Mouse (Mus musculus): ENCODE results near the gene Vmn2r87. TPM values are rescaled to one million over a fixed set of nuclear protein-coding genes. Genes with fewer than 3 reads are reported as not detected.
"Not testable (repeated sequence)": the region's sequence is repeated elsewhere in the genome, so short reads cannot be mapped to it uniquely, and the experiment has no call there.

The Vmn2r87 gene
- total RNA-seq (2018; cell fraction: chromatin; rRNA removed), result not detected
- not detected for total RNA-seq (2018; cell fraction: cytosol; rRNA removed)
- total RNA-seq (2018; cell fraction: nucleus; rRNA removed), result not detected
- not detected in 3 replicates for polyA plus RNA-seq (2018)

DNA sequence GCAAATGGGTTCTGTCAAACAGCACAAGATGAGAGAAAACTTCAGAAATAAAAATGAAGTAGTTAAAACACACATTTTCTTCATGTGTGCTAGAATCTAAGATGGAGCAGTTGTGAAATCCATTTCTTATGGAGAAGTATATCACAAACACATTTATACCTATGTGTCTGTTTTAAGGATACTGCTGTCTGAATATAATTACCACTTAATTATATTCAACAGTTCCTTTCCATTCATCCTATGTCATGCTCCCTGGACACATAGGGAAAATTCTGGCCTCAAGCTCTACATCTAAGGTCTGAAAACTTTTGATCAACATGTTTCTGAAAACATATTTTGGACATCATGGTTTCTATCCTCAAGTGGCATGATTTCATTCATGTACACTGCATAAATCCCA, at the start of gene Vmn2r87:
Gene Vmn2r87, minus strand, starts transcription at position 101 of the 400 bp plus-strand sequence.
- H3K27ac ChIP-seq, result no peak within 1 kb of the TSS
- H3K79me2 ChIP-seq (ENCODE audit: inconsistent target), result no peaks in the 10 kb centered on the region
- no peak within 1 kb of the TSS for H3K4me3 ChIP-seq (ENCODE audit: inconsistent target)
- no peaks in the 10 kb centered on the region for H3K36me3 ChIP-seq (ENCODE audit: inconsistent target)

DNA sequence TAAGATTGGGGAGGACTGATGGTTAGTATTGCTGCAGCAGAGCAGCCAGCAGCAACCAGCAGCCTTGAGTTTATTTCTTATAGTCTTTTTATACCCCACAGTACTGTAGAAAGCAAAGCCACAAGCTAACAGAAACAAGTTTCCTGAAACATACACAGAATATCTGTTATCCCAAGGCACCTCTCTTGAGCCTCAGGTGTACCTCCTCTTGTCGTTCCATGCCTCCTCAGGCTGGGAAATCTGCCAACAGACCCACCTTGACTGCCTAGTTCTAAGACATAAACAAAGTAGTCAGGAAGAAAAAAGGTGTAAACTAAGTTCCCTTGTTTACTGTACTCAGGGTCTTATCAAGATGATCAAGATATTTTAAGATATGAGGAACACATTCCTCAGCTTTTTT, 47.1 kb upstream of the Vmn2r87 start:
- not testable (repeated sequence) for H3K27ac ChIP-seq; H3K4me3 ChIP-seq (ENCODE audit: inconsistent target); H3K36me3 ChIP-seq (ENCODE audit: inconsistent target); H3K79me2 ChIP-seq (ENCODE audit: inconsistent target)
- whole genome bisulfite sequencing (ENCODE audit: missing documents), result 78% methylated on average over 1 of the region's 1 CpGs

DNA sequence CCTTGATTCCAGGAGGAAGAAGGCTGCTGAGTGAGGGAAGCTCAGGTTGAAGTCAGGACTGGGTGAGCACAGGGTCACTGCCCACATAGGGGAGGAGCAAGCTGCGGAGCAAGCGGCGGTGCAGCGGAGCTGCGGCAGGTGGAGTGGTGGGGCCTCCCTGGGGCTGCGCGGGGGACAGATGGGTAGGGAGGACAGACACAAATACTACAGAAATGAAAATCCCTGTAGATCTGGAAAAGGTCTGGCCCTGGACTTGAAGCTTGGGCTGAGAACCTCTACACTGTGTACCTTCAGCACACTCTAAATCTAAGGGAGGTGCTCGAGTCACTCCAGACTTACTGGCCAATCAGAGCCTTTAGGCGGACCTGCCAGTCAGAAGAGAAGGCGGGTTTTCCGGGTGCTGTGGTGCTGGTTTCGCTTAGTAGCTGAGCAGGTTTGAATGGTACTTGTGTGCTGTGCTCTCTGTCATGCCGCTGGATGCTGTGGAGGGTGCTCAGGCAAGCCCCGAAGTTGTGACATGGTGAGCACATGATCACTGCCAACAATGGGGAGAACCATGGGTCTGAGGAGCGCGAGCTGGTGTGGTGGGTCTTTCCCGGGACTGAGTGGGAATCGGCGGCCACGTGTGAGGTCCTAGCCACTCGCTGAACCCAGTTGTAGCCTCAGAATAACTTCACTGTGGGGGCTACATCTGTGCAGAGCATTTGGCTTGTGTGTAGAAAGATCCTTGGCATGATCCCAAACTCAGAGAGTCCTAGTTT, 44.9 kb upstream of the Vmn2r87 start:
- H3K4me3 ChIP-seq (ENCODE audit: inconsistent target), result peak overlapping the region; percentile 70
- WGBS (ENCODE audit: missing documents), result under 1% methylated on average over 20 of the region's 21 CpGs
- H3K27ac ChIP-seq, result peak overlapping the region; percentile 33; the same call in 1 of the 2 replicates
- not testable (repeated sequence) for H3K36me3 ChIP-seq (ENCODE audit: inconsistent target); H3K79me2 ChIP-seq (ENCODE audit: inconsistent target)

DNA sequence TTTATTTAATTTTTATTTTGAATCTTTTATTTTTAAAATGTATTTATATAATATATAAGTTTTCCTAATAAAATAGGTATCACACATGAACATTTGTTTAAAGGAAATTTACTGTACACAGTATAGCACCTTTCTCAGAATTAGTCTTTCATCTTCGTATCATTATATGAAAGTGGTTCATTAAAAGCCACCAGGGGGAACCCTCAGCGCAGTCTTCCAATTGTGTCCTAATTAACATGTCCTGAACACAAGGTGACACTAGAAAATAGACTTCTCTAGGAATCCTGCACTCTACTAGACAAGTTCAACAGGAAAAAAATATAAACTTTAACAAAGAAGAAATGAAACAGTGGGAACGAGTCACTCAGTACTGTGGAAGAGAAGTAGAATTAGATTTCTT, 38.9 kb upstream of the Vmn2r87 start:
- Histone ChIP-seq H3K27ac (no peak overlapping the region), H3K79me2 (ENCODE audit: inconsistent target) (no peaks in the 10 kb centered on the region), H3K36me3 (ENCODE audit: inconsistent target) (no peaks in the 10 kb centered on the region), H3K4me3 (ENCODE audit: inconsistent target) (no peak overlapping the region)
- 56% methylated on average over 3 of the region's 3 CpGs for WGBS (ENCODE audit: missing documents)

- 92% methylated on average over 10 of the region's 10 CpGs for WGBS (ENCODE audit: missing documents)
- Histone ChIP-seq H3K4me3 (ENCODE audit: inconsistent target) (no peak overlapping the region), H3K36me3 (ENCODE audit: inconsistent target) (no peaks in the 10 kb centered on the region), H3K79me2 (ENCODE audit: inconsistent target) (no peaks in the 10 kb centered on the region), H3K27ac (no peak overlapping the region)
These were observed 30.7 kb upstream of the Vmn2r87 start for GRCm38 (mm10) chr10:130527926-130528325.

DNA sequence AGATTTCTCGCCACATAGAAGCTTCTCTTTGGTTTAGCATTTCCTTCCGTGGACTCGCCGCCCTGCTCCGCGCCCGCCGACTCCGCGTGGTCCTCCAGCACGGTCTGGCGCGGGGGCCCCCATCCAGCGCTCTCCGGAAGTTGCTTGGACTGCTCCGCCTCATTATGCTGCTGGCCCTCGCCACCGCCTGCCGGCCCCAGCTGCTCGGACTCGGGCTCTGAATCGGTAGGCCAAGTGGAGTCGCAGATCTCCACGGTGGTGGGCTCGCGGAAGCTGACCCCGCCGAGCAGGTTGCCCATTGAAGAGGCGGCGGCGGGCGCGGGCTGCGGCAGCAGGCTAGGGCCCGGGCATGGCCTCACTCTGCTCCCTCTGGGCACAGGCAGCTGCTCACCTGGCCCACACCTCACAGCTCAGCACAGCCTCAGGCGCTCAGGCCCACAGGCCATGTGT, 26.9 kb downstream of the Vmn2r87 start:
- 4% methylated on average over 35 of the region's 36 CpGs for WGBS (ENCODE audit: missing documents)
- no peaks in the 10 kb centered on the region for H3K79me2 ChIP-seq (ENCODE audit: inconsistent target)
- no peak overlapping the region for H3K4me3 ChIP-seq (ENCODE audit: inconsistent target)

GRCm38 (mm10) chr10:130455950-130456349, 41.2 kb downstream of the Vmn2r87 start, which contains the start of gene Vmn2r86:
Gene Vmn2r86 (minus strand): TSS chr10:130456050.
- not testable (repeated sequence) for H3K36me3 ChIP-seq (ENCODE audit: inconsistent target); H3K79me2 ChIP-seq (ENCODE audit: inconsistent target); H3K4me3 ChIP-seq (ENCODE audit: inconsistent target); H3K27ac ChIP-seq
- WGBS (ENCODE audit: missing documents), result 89% methylated on average over 1 of the region's 1 CpGs

More for the DNA sequence above, 26.9 kb downstream of the Vmn2r87 start:
- H3K27ac ChIP-seq, result no peak overlapping the region
- H3K36me3 ChIP-seq (ENCODE audit: inconsistent target), result no peaks in the 10 kb centered on the region

DNA sequence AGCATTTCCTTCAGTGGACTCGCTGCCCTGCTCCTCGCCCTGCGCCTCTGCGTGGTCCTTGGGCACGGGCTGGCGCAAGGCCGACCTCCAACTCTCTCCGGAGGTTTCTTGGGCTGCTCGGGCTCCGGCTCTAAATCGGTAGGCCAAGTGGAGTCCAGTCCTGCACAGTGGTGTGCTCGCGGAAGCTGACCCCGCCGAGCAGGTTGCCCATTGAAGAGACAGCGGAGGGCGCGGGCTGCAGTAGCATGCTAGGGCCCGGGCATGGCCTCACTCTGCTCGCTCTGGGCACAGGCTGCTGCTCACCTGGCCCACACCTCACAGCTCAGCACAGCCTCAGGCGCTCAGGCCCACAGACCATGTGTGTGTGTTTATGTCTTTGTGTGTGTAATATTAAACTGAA, 52.4 kb downstream of the Vmn2r87 start:
- H3K4me3 ChIP-seq (ENCODE audit: inconsistent target), result no peak overlapping the region

DNA sequence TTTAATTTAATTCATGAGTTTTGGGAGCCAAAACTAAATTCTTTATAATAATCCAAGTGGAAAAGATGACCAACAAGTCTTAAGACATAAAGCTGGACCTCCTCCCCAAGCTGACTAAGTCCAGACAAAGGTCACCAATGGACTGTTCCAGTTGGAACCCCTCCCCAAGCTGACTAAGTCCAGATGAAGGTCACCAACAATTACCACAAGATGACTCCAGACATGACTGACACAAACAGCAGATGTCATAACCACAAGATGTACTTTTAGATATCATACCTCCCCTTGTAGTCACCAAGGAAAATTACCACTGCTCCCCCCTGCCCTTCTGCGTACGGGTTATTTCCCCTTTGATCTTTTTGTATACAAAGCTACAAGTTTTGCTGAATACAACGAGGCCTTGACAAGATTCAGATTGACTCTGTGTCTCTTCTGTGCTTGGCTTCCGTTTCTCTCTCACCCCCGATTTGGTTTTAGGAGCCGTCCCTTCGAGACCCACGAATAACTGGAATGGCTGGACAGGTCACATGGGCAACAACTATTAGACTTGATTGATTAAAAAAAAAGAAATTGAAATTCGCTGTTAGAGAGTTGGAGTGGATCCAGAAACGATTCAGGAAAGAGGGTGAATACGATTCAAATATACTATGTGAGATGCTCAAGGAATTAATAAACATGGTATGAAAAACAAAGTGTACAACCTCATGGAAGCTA, 62.9 kb downstream of the Vmn2r87 start:
- not testable (repeated sequence) for H3K4me3 ChIP-seq (ENCODE audit: inconsistent target); H3K27ac ChIP-seq; H3K36me3 ChIP-seq (ENCODE audit: inconsistent target); H3K79me2 ChIP-seq (ENCODE audit: inconsistent target)
- 91% methylated on average over 10 of the region's 11 CpGs for WGBS (ENCODE audit: missing documents)

More for the DNA sequence above, 52.4 kb downstream of the Vmn2r87 start:
- H3K36me3 ChIP-seq (ENCODE audit: inconsistent target), result no peaks in the 10 kb centered on the region
- no peak overlapping the region for H3K27ac ChIP-seq
- H3K79me2 ChIP-seq (ENCODE audit: inconsistent target), result no peaks in the 10 kb centered on the region
- WGBS (ENCODE audit: missing documents), result 89% methylated on average over 14 of the region's 21 CpGs

- not testable (repeated sequence) for H3K36me3 ChIP-seq (ENCODE audit: inconsistent target); H3K79me2 ChIP-seq (ENCODE audit: inconsistent target); H3K4me3 ChIP-seq (ENCODE audit: inconsistent target); H3K27ac ChIP-seq
These were observed 67.6 kb downstream of the Vmn2r87 start, which contains the start of gene Vmn2r85 for GRCm38 (mm10) chr10:130429603-130430002. Gene Vmn2r85 (minus strand): TSS chr10:130429703.

- not testable (repeated sequence) for H3K4me3 ChIP-seq (ENCODE audit: inconsistent target); H3K27ac ChIP-seq; H3K79me2 ChIP-seq (ENCODE audit: inconsistent target); H3K36me3 ChIP-seq (ENCODE audit: inconsistent target)
- 13% methylated on average over 2 of the region's 2 CpGs for WGBS (ENCODE audit: missing documents)
These were observed 74.8 kb downstream of the Vmn2r87 start for GRCm38 (mm10) chr10:130422368-130422767.

Other genes starting within 250 kb of the Vmn2r87 start
- not detected in 3 replicates for gene Neurod4, start 217.2 kb downstream of the Vmn2r87 start, polyA plus RNA-seq (2018)
- 0.16 TPM in 1 of 3 replicates, not detected in the others for gene Tespa1, start 174.5 kb downstream of the Vmn2r87 start, polyA plus RNA-seq (2018)
- gene Vmn2r84, start 103.1 kb downstream of the Vmn2r87 start, polyA plus RNA-seq (2018), result not detected in 3 replicates
- not detected in 3 replicates for gene Vmn2r85, start 67.7 kb downstream of the Vmn2r87 start, polyA plus RNA-seq (2018)
- not detected in 3 replicates for gene Vmn2r86, start 41.3 kb downstream of the Vmn2r87 start, polyA plus RNA-seq (2018)

Data from macrophage (primary cell).